Mouse (Mus musculus) left cerebral cortex, postnatal 4 days (tissue): Measurements from ENCODE around the gene Mpped2. TPM values are rescaled to one million over a fixed set of nuclear protein-coding genes. Genes with fewer than 3 reads are reported as not detected.
A peak's percentile ranks its signal among the peaks of the same experiment; 100 is the strongest.

Experiments used
- DNase-seq: peaks from one replicate; pipeline ENCODE4 v3.0.0-alpha.2; 2022
- intact Hi-C: fragments of 180-260 bp; cut with DNase I; formaldehyde crosslinking; loops from one replicate; pipeline ENCODE4 v1.15.1; 2025
- total RNA-seq, 2 experiments: library from RNA; stranded (reverse); gene quantifications; 2 replicates each; pipeline ENCODE4 v1.2.3; 2021

Mpped2 gene
- total RNA-seq, 2 experiments from 2014 or later = 83.3 to 84.6 TPM

DNA sequence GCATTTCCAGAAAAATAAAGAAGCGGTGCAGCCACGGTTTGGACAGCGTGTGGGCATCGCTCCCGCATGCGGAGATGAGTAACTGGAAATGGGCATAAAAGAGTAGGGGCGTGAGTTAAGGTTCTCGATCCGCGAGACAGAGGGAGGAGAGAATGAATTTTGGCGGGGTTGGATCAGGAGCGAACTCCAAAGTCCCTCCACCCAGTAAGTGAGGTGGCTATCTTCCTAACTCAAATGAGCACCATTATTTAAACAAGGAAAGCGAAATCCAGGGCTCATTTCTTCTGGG lies 2.6 kb downstream of the Mpped2 start:
- intact Hi-C loops = loop anchor here (10.0 kb wide), 3 partner anchors 89 to 259 kb away; no protein-coding TSS in a partner anchor
- DNase-seq = no peak

DNA sequence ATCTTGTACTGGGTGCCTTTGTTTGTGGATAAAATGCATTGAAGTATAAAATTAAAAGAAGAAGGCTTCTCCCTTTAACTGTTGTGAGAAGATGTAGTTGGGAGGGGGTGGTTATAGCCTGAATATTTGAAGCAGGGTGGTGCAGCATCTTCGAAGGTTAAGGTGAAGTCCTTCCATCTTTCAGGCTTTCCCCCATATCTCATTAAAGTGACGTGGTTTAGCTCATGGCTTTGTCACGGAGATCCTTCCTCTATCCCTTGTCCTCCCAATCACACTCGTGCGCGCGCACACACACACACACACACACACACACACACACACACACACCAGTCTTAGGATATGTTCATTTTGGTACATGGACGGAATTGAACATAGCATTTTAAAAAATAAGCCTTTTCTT lies 3.3 kb downstream of the Mpped2 start:
- no peak for DNase-seq
- intact Hi-C loops = loop anchor here (10.0 kb wide), 3 partner anchors 88 to 258 kb away; no protein-coding TSS in a partner anchor

DNA sequence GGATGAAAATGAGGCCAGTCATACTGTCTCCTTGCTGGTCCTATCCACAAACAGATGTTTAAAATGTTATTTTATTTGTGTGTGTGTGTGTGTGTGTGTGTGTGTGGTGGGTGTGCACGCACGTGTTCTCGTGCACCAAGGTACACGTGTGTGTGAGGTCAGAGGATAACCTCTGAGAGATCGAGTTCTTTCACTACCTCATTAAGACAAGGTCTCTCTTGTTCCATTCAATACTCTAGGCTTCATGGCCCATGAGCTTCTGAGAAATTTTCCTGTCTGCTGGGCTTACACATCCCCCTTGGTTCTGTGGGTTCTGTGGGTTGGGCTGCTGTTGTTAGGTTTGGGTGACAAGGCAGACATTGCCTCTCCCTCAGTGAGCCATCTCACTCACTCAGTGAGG lies 12.6 kb downstream of the Mpped2 start:
- intact Hi-C loops = no loop called here
- no peak for DNase-seq

DNA sequence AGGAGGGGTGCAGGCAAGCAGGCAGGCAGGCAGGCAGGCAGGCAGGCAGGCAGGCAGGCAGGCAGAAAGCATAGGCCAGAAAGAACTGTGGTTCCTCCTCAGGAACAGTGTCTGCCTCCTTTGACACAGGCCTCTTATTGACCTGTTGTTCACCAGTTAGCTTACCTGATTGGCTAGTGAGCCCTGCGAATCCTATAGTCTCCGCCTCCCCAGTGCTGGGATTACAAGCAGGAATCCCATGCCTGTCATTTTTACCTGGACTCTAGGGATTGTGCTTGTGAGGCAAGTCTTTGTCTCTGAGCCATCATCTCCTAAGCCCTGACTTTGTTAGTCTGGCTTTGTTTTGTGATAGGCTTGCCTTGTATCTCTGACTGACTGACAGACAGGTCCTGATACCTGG lies 14.1 kb downstream of the Mpped2 start:
- intact Hi-C loops = no loop called here
- no peak for DNase-seq

DNA sequence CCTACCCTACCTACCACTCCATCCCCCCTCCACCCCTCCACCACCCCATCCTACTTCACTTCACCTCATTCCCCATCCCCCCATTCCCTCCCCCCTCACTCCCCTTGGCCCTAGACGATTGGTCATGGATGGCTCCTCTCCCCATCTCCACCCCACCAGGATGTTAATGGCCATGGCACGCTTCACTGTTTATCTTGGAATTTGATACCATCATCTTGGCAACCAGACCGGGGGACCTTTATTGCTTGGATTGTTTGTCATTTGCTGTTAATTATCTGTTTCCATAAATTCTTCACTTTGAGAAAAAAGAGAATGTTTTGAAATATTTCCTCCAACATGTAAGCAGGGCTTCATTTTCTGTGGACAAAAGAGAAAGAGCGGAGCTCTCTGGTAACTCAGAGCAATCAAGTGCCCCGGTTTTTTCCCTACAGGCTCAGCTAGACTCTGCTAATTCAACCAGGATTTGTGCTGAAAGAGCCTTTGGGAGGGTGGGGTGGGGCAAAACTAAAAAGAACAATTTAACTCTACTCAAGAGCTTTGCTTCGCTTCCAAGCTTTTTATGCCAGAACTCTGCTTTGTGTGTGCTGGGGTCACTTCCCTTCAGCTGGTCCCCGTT lies 17.9 kb downstream of the Mpped2 start:
- DNase-seq = no peak
- intact Hi-C loops = no loop called here

GRCm38 (mm10) chr2:106711506-106711905 lies 18.4 kb downstream of the Mpped2 start:
- no peak for DNase-seq
- intact Hi-C loops = no loop called here

DNA sequence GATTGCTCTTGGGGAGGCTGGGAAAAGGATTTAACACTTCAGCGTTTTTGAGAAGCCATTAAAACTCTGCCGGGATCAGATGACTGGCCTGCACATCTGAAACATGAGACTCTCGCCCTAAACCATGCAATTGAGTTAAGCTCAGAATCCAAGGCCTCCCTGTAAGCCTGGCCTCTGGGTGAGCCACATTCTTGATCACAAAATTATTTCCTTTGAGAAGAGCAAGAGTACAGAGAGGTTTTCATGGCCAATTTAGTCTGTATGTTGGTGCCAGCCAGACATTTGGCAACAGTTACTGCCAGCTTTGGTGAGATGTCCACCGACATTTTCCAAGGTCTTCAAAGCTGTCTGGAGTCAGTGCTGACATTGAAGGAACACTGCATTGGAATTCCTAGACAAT lies 20.1 kb downstream of the Mpped2 start:
- DNase-seq = peak; percentile 11
- intact Hi-C loops = no loop called here

DNA sequence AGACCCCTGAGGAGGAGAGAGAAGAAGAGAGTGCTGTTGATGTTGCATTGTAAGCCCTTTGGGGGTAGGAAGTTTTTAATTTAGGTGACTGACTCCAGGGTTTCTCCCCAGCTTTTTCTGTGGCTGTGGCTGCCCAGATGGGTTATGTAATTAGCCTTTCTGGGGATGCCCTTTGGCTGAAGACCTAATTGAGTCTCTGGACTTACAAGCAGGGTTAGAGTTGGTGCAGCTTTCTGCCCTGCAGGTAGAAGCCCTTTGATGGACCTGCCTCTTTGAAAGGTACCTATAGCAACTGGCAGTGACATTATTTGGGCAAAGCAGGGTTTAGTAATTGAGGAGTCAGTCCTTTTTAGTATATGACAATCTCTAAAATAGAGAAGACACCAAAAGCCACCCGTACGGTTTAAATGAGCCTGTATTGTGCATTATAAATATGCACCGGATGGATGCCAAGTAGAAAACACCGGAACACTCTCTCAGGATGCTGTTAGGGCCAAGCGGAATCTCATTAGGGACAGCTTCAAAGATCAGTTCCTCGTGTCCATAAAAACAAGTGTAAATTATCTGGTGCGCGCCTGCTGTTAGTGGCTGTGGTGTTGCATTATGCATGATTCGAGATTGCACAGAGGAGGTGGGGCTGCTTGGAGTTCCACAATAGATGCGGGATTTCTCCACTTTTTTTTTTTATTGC lies 22.8 kb downstream of the Mpped2 start:
- peak; percentile 10 for DNase-seq
- intact Hi-C loops = no loop called here

- intact Hi-C loops = no loop called here
- no peak for DNase-seq
Observed at GRCm38 (mm10) chr2:106716365-106716717, 23.3 kb downstream of the Mpped2 start.

GRCm38 (mm10) chr2:106718888-106719287 lies 25.8 kb downstream of the Mpped2 start:
- intact Hi-C loops = no loop called here
- DNase-seq = no peak

DNA sequence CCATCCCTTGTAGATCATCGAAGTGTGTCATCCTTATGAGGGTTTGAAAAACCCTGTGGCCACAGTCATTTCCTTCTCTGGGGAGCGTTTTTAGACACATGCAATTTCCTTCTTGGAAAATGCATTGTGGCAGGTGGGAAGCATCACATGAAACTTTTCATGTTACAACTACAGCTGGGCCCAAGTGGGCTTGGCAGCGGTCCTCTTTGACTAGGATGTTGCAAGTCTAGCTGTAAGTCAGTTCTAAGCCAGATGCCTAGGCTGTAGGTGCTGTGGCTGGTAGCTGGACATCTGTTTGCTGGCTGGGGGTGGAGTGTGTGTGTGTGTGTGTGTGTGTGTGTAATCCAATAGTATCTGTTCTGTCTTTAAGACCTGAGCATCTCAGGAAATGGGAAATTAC lies 26.4 kb downstream of the Mpped2 start:
- intact Hi-C loops = no loop called here
- no peak for DNase-seq

DNA sequence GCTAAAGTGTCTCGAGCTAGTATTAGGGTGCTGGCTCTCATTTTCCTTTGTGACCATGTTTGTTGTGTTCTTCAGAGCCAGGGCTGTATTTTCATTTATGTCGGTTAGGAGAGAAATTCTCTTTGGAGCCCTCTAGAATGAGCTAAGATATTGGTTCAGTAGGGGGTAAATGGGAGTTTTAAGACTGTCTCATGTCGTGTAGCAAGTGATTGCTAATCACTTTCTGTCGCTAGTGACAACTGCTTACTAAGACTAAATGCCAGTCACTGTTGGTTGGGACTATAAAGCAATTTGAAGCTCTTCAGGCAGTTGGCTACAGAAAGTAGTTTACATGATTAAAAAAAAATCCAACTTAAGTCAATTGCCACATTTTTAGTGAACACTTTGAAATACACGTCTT lies 27.6 kb downstream of the Mpped2 start:
- intact Hi-C loops = no loop called here

DNA sequence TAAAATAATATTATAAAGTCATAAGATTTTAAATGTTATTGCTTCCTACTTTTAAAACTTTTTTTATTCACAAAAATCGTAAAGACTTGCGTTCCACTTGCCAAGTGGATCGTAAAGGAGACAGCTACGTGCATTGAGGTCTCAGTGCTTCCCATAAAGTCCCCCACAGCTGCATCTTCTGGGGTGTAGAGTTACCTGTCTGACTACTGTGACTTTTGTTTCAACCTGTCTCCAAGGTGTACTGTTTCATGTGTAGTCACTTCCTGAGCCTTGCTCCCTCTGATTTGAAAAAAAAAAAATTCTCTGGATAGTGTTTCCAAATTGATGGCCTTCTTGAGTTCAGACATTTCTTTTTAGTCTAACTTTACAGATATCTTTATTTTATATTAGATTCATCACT lies 29.0 kb downstream of the Mpped2 start:
- intact Hi-C loops = no loop called here
- DNase-seq = no peak

More for the DNA sequence above, 27.6 kb downstream of the Mpped2 start:
- no peak for DNase-seq

DNA sequence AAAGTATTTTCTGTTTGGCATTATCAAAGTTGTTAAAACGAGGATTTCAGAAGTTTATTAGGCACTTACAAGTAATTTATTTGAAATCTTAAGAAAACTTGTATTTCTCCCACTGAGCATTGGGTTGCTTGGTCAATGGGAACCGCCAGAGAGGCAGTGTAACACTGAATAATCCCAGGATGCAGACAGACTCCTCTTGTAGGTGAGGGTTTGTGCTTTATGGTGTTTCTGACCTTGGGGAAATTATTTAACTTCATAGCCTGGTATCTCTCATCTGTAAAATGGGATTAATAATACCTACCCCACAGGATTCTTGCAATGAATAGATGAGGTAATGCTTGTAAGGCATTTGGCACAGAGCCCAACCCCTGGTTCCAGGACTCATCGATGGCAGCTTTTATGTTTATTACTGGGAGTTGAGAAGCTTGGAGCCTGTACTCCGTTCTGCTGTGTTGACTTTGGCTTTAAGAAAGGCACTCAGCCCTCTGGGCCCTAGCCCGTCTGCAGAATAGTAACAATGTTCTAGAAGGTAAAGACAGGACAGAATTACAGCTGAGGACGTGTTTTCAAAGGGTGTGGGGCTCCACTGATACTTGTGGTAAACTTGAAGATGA lies 37.0 kb downstream of the Mpped2 start:
- DNase-seq = no peak
- intact Hi-C loops = no loop called here

- intact Hi-C loops = no loop called here
- DNase-seq = no peak
Observed at GRCm38 (mm10) chr2:106730608-106731007, 37.5 kb downstream of the Mpped2 start.

- intact Hi-C loops = no loop called here
- DNase-seq = no peak
Observed at GRCm38 (mm10) chr2:106731478-106731877, 38.4 kb downstream of the Mpped2 start.

DNA sequence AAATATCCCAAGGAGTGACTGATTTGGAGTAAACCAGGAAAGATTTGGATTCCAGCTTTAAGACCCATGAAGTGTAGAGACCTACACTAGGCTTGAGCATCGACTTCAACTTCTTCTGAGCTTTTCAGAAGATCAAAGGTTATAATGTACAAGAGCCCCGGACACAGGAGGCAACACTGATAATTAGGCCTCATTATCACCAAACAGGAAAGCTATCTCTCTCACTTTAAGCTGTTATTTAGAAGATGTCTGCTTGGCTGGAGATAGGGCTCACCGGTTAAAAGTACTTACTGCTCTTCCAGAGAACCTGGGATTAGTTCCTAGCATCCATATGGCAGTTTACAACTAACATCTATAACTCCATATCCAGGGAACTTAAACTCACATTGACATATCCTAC lies 39.1 kb downstream of the Mpped2 start:
- intact Hi-C loops = no loop called here
- no peak for DNase-seq

GRCm38 (mm10) chr2:106733396-106733795 lies 40.3 kb downstream of the Mpped2 start:
- DNase-seq = no peak
- intact Hi-C loops = no loop called here

DNA sequence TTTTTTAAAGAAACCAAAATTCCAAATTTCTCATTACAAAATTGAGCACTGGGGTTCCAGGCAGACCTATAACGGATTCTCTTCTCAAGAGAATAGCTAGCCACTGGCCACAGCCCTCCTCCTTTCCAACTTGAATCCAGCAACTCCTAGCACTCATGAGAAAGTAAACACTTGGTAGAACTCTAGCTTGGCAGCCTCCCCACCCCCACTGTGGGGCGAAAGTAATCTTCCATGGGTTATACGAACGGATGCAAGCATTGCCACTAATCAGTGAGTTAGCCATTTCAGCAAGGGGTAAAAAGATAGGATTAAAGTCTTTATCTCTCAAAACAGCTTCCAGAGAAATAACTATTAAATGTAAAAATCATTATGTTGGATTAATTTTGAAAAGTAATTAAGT lies 40.9 kb downstream of the Mpped2 start:
- no peak for DNase-seq
- intact Hi-C loops = no loop called here

DNA sequence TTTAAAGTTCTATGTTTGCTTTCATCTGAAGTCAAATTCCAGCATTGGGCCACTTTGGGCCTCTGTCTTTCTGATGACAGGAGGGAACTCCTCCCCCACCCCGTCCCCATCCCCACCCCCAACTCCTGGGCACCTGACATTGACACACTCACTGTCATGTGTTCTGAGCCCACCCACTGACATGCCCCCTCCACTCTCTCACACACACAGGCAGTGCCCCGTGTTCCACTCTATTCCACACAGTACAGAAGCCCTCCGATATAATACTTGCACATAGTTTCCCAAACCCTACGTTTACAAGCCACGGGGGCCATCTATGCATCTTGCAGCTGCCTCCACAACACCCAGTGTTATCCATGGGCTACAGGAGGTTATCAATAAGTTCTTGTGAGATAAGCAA lies 42.1 kb downstream of the Mpped2 start:
- intact Hi-C loops = no loop called here
- DNase-seq = no peak

GRCm38 (mm10) chr2:106735792-106736359 lies 42.8 kb downstream of the Mpped2 start:
- no peak for DNase-seq
- intact Hi-C loops = no loop called here

DNA sequence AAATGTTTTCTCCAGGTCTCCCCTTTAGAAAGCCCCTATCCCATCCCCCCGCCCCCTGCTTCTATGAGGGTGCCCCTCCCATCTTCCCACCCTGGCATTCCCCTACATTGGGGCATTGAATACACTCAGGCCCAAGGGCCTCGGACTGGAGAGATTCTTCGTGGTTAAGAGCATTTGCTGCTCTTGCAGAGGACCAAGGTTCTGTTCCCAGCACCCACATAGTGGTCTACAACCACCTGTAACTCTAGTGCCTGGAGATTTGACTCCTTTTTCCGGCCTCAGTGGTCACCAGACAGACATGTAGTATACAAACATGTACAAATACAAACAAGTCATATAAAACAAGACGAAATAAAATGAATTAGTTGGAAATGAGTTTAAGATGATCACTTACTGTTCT lies 45.9 kb downstream of the Mpped2 start:
- no peak for DNase-seq
- intact Hi-C loops = no loop called here
